Comparison of ENCODE assay signal across 8 mouse cellular contexts in genomic region chr4:118015636-118016035, GRCm38 (mm10).
DNase-seq lines count a peak whose midpoint lies in the region; ATAC-seq and TF ChIP-seq lines count a peak whose summit lies in the region.

No protein-coding gene starts in this region.

- no peak overlapping the region for H3K27ac ChIP-seq in lung, embryonic 16.5 days (ENCODE audit: low read length)
- peak overlapping the region; percentile 75; the same call in 1 of the 2 replicates for H3K27ac ChIP-seq in embryonic fibroblast, embryonic 13.5 days (ENCODE audit: insufficient read depth, low read length)
- H3K27ac ChIP-seq in stomach, embryonic 15.5 days, result no peak overlapping the region

- 54% methylated on average over 6 of the region's 6 CpGs for WGBS in lung, embryonic 16.5 days
- WGBS in lung, adult 2 months, result 64% methylated on average over 6 of the region's 6 CpGs
- 43% methylated on average over 6 of the region's 6 CpGs for whole genome bisulfite sequencing in stomach, embryonic 15.5 days

- DNase-seq in embryo, embryonic 10 days (ENCODE audit: low spot score), result peak; percentile 66
- DNase-seq in embryo, embryonic 11 days, result no peak
- no peak for DNase-seq in lung, adult 2 months
- DNase-seq in layer of hippocampus, adult 11-12 months (ENCODE audit: low spot score), result no peak
- DNase-seq in layer of hippocampus, postnatal 10 days (ENCODE audit: low spot score in 2 of 2), result no peak

- H3K36me3 ChIP-seq in lung, embryonic 16.5 days (ENCODE audit: control insufficient read depth, insufficient read depth, low read length), result no peaks in the 10 kb centered on the region
- H3K36me3 ChIP-seq in stomach, embryonic 15.5 days, result no peaks in the 10 kb centered on the region

- ATAC-seq in lung, embryonic 16.5 days (ENCODE audit: low read depth), result peak; percentile 53; the same call in 1 of the 2 replicates
- ATAC-seq in stomach, embryonic 15.5 days (ENCODE audit: insufficient read depth, low FRiP score, low read depth), result peak; percentile 44; the same call in 1 of the 2 replicates

- H3K27me3 ChIP-seq in lung, embryonic 16.5 days (ENCODE audit: control insufficient read depth, insufficient read depth, low read depth, low read length), result no peaks in the 10 kb centered on the region
- no peaks in the 10 kb centered on the region for H3K27me3 ChIP-seq in stomach, embryonic 15.5 days (replicated peaks)

- H3K9me3 ChIP-seq in lung, embryonic 16.5 days (ENCODE audit: control insufficient read depth, low read length), result no peaks in the 10 kb centered on the region
- H3K9me3 ChIP-seq in stomach, embryonic 15.5 days, result no peaks in the 10 kb centered on the region

- no peak for TF ChIP-seq CTCF in lung, adult 2 months (IDR thresholded peaks at IDR 0.05; ENCODE audit: insufficient read depth, low read length)
- no peak for TF ChIP-seq CTCF in embryonic fibroblast, embryonic 13.5 days (IDR thresholded peaks at IDR 0.05; ENCODE audit: borderline replicate concordance, insufficient read depth, low read length)

- H3K9ac ChIP-seq in lung, embryonic 16.5 days (ENCODE audit: low read length), result no peak overlapping the region
- no peak overlapping the region for H3K9ac ChIP-seq in stomach, embryonic 15.5 days

- H3K4me1 ChIP-seq in lung, embryonic 16.5 days (replicated peaks; ENCODE audit: control insufficient read depth, insufficient read depth, low read length), result peaks cover 15% of the 10 kb centered on the region
- peaks cover 6% of the 10 kb centered on the region for H3K4me1 ChIP-seq in lung, adult 2 months (ENCODE audit: control insufficient read depth, insufficient read depth, low read length)
- peaks cover 12% of the 10 kb centered on the region; the same call in 1 of the 2 replicates for H3K4me1 ChIP-seq in embryonic fibroblast, embryonic 13.5 days (ENCODE audit: control insufficient read depth, insufficient read depth, low read length)
- peaks cover 24% of the 10 kb centered on the region; the same call in 1 of the 2 replicates for H3K4me1 ChIP-seq in stomach, embryonic 15.5 days

- H3K4me3 ChIP-seq in lung, embryonic 16.5 days (ENCODE audit: low read length), result no peak overlapping the region
- no peak overlapping the region for H3K4me3 ChIP-seq in lung, adult 2 months (replicated peaks; ENCODE audit: extremely low read depth, low read depth, low read length)
- no peak overlapping the region for H3K4me3 ChIP-seq in embryonic fibroblast, embryonic 13.5 days (ENCODE audit: insufficient read depth, low read length)
- H3K4me3 ChIP-seq in stomach, embryonic 15.5 days (replicated peaks), result no peak overlapping the region

- no peak overlapping the region for H3K4me2 ChIP-seq in lung, embryonic 16.5 days (ENCODE audit: low read depth, low read length)
- H3K4me2 ChIP-seq in stomach, embryonic 15.5 days, result no peak overlapping the region

- TF ChIP-seq POLR2A in lung, adult 2 months (IDR thresholded peaks at IDR 0.05; ENCODE audit: borderline replicate concordance, extremely low read depth, low read depth, low read length), result no peak
- no peak for TF ChIP-seq POLR2A in embryonic fibroblast, embryonic 13.5 days (IDR thresholded peaks at IDR 0.05; ENCODE audit: low read depth, low read length)
